Mouse (Mus musculus) gastrocnemius, postnatal 10 days (tissue): ENCODE results near the gene Acbd3. TPM values are rescaled to one million over a fixed set of nuclear protein-coding genes. Genes with fewer than 3 reads are reported as not detected.

Experiments
- DNase-seq: peaks from one replicate; pipeline ENCODE4 v3.0.0; 2021; ENCODE audit warnings: mixed read lengths
- total RNA-seq, 2 experiments: library from RNA; stranded (reverse); gene quantifications; 2 replicates each; pipeline ENCODE4 v1.2.3; 2021

Acbd3 gene
- total RNA-seq, 2 experiments from 2014 or later: 22.0 to 27.7 TPM

DNA sequence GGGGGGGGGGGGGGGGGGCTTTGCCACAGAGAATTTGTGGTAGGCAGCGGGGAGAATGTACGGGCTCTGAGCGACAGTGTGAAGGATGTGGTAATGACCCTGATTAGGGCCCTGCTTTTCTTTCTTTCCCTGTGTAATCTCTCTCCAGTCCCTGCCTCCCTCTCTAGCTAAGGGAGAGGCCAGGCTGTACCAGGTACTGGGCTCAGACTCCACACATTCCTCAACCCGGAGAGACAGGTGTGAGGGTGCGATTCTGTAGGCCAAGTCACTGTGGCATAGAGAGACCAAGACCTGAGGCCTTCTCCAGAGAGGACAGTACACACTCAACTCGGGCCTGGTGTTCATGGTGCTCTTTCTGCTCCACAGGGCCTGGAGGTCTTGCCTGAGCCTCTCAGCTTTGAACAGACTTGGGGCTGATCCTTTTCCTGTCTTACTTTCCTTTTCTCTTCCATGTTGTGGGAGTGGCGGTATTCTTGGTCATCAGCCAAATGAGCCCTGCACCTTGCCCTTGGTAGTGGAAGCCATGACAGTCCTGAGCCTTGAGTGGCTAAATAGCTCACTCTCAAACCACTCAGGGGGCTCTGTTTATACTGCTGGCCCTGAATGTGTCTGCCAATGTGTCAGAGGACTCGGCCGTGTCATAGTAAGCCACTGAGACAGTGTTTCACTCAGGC, 57.2 kb downstream of the Acbd3 start:
- no peak for DNase-seq

DNA sequence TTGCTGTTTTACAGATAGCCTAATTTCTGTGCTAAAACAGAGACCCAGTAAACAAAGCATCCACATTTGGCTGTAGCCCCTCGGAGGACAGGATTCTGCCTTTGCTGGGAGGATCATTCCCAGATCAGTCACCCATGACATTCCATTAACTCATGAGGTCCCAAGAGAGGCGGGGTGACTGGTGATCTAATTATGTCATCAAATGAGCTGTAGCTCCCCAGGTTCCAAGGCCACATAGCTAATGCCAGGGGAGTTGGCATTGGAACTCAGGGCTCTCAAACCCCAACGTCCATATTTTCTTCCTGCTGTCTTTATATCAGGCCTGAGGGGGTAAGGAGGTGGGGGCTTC, 57.7 kb downstream of the Acbd3 start:
- DNase-seq: no peak

- DNase-seq: no peak
Observed at GRCm38 (mm10) chr1:180791821-180792480, 66.1 kb downstream of the Acbd3 start.

- DNase-seq: no peak
Observed at GRCm38 (mm10) chr1:180792814-180793213, 67.0 kb downstream of the Acbd3 start.

DNA sequence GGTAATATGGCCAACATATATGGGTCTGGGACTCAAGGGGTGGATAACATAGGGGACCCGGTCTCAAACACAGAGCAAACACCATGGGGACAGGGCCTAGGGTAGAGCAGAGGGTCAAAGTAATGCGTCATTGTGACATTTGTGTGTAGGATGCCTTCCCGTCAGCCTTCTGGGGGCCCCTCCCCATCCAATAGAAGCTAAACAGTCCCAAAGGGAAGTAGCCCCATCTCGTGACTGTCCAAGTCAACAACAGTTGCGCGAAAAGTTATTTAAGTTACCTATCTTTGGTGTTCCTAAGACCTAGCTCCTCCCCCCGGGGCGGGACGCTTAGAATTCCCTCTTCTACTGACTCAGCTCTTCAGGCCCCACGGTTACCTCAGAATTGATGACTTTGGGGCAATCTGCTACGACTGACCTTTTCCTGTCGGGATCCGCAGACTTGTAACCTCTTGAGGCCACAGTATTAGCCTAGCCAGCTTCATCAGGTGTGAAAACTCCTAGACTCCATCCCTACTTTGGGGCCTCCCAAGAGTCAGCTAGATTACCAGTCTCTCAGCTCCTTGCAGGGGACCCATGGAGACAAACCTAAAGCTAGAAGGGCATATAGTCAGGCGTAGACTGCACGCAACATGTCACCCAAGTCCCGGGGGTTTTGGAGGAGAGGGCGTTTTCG, 67.7 kb downstream of the Acbd3 start:
- DNase-seq: no peak

- DNase-seq: peak; percentile 16
Observed at GRCm38 (mm10) chr1:180794170-180794569, 68.3 kb downstream of the Acbd3 start.

DNA sequence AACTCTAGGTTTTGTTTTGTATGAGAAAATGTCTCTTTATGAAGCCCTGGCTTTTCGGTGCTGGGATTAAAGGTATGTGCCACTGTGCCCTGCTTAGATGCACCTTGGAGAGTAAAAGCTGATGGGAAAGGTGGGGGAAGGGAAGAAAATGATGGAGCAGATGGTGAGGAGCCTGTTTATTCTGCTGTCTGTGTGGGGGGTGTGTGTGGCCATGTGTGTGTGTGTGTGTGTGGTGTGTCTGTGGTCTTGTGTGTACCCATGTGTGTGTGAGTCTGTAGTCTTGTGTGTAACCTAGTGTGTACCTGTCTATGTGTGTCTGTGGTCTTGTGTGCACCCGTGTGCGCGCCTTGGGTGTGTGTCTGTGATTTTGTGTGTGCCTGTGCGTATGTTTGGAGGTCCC, 72.8 kb downstream of the Acbd3 start:
- no peak for DNase-seq

DNA sequence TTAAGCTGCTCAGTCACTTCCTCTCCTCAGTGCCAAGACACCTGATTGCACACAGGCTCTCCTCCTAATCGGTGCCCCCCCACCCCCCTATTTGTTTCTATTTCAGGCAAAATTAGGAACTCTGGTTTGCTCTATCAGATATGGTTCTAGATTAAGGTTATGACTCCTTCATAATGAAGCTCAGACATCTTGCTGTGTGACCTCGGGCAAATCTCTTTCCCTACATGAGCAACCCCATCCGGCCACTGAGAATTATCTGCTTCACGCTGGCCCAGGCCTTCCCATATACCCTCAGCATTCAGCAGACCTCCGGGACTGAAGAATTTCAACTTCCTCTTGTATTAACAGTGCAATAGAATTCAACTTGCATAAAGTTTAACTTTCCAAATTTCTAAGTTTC, 73.4 kb downstream of the Acbd3 start:
- DNase-seq: no peak

DNA sequence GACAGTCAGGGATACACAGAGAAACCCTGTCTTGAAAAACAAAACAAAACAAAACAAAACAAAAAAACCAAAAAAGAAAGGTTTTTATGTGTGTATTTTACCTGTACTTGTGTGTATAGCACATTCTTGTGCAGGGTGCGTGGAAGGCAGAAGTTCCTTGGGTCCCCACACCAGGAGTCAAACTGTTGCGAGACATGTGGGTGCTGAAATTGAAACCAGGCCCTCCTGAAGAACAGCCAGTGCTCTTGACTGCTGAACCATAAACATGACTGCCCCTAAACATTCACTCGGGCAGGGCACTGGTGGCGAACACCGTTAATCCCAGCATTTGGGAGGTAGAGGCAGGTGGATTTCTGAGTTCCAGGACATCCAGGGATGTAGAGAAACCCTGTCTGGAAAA, 74.2 kb downstream of the Acbd3 start:
- no peak for DNase-seq

- DNase-seq: no peak
Observed at GRCm38 (mm10) chr1:180800814-180801213, 75.0 kb downstream of the Acbd3 start.

DNA sequence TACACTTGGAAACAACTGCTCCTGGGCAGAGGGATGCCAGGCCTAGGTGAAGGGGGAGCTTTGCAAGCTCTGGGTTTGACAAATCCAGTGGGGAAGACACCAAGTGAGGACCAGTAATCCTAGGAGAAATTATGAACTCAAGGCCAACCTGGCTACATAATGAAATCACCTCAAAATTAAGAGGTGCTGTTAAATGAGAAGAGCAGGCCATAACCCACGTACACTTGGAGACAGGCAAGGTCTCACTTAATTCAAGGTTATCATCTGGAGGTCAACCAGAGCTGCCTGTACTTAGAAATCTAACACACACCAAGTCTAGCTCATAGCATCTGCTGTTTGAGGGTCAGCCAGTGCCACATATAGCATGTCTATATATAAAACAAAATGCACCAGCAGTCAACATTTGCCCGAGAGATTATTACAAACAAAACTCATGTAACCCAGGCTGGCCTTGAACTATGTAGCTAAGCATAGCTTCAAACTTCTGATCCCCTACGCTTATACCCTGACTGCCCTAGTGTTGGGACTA, 75.7 kb downstream of the Acbd3 start:
- DNase-seq: no peak

Other genes starting within 250 kb of the Acbd3 start
- 1 to 10 TPM; 1.2 to 2.1 TPM for gene Stum, start 242.5 kb upstream of the Acbd3 start, total RNA-seq
- 10 to 100 TPM; 58.0 to 63.8 TPM for gene Parp1, start 157.1 kb upstream of the Acbd3 start, total RNA-seq
- gene Lin9, start 84.9 kb upstream of the Acbd3 start, total RNA-seq: 1 to 10 TPM; 5.0 to 5.8 TPM
- gene Mixl1, start 29.0 kb upstream of the Acbd3 start, total RNA-seq: not detected
- gene H3f3a, start 87.9 kb downstream of the Acbd3 start, total RNA-seq: 100 to 1,000 TPM; 573 to 601 TPM
- gene Sde2, start 125.1 kb downstream of the Acbd3 start, total RNA-seq: 10 to 100 TPM in 1 of 2 experiments, 1 to 10 TPM in 1; 8.7 to 11.4 TPM
- not detected for gene Lefty2, start 167.1 kb downstream of the Acbd3 start, total RNA-seq
- gene Pycr2, start 178.2 kb downstream of the Acbd3 start, total RNA-seq: 10 to 100 TPM; 19.9 to 20.6 TPM
- gene Lefty1, start 209.0 kb downstream of the Acbd3 start, total RNA-seq: 1 to 10 TPM in 1 of 2 experiments, under 1 TPM in 1; 0.59 to 1.2 TPM
- gene Tmem63a, start 216.3 kb downstream of the Acbd3 start, total RNA-seq: 10 to 100 TPM; 13.2 to 16.2 TPM